Mouse (Mus musculus) cerebellum, adult (tissue): ENCODE measurements around the gene Gm15737.

Experiments
- ATAC-seq: cut with Nextera tagmentation; 2 replicates; pipeline ENCODE4 v1.9.2; 2017; ENCODE audit warnings: mild to moderate bottlenecking, moderate library complexity, mixed read lengths; ENCODE audit not compliant: insufficient number of reproducible peaks, low FRiP score, low TSS enrichment

Gm15737 gene

DNA sequence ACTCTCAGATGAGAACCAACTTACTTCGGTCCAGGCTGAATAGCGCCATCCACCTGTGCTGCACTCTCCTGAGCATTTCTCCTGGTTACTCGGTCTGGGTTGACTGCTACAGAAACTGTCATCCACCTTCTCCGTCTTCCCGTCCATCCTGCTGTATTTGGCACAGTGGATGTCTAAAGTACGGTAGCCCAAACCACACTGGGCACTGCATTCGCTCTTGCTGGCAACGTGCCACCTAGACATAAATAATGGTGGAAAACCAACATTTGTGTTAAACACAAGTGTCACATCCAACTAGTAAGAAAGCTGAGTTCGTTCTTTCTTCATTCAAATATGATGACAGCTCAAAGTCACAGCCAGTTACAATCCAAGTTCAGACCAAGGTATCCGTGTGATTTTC is 3.6 kb downstream of the Gm15737 start:
- no peak for ATAC-seq

GRCm38 (mm10) chr6:92874854-92875253 is 5.7 kb downstream of the Gm15737 start:
- ATAC-seq: no peak

GRCm38 (mm10) chr6:92875340-92875739 is 6.2 kb downstream of the Gm15737 start:
- ATAC-seq: no peak

DNA sequence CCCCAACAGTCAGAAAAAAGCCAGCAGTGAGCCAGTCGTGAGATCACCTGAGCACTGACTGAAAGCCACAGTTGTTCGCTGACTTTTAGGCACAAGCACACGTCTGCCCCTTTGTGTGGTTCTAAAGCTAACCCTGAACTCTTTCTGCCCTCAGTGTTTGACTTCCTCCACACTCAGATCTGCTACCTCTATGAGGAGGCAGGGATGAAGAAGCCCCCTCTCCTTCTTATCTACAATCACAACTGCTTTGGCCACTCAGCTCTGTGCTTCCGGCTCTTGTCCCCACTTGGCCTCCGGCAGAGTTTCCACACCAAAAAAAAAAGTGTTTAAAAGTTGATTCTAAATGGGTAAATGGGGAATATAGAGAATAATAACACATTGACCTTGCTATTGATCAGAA is 7.0 kb downstream of the Gm15737 start:
- no peak for ATAC-seq

DNA sequence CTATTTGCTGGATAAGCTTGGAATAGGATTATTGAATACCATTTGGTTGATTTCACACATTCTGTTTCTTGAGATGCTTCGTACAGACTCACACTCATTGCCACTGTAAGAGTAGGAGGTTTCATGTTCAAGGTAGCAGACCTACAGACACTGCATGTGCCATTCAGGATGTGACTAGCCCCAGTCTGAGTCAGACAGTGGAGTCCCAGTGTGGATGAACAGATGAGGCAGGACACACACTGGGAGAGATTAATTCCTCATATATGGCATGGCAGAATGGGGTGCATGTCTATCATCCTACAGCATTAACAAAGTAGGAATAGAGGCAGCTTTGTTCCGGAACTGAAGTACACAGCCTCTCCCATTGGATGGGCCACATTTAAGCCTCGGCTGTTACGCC is 8.1 kb downstream of the Gm15737 start:
- ATAC-seq: no peak

- no peak for ATAC-seq
These were observed 9.6 kb downstream of the Gm15737 start for GRCm38 (mm10) chr6:92878771-92879170.

GRCm38 (mm10) chr6:92879700-92880265 is 10.6 kb downstream of the Gm15737 start:
- ATAC-seq: no peak

GRCm38 (mm10) chr6:92882446-92882845 is 13.3 kb downstream of the Gm15737 start:
- no peak for ATAC-seq

DNA sequence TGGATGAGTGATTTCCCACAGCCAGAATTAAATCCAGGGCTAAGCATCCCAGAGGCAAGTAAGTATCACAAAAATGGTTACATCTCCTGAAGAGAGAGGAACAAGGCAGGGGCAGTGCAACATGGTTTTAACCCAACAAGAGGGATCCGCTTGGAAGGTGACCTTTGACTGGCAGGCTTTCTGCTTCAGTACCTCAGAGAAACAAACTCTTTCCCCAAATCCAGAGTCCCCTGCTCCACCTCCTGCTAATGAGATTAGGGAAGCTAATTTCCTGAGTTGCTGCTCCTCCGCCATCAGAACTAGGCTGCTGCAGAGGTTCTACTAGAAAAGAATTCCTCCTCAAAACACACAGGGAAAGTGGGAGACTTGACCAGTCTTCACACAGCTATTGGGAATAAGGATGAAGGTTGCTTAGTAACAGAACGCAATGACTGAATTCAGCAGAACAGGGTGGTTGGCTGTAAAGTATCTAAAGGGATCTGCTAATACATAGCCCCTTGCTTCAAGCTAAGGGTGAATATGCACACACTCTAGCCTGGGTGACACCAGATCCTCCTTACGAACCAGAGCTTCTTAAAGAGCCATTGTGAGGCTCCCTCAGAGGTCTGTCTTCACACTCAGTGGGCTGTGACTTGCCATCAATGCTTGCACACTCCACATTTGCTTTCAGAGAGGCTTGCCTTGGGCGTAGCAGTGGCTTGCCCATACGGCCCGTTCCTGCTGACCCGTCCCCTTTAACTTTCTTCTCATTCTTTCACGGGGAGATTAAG is 14.2 kb downstream of the Gm15737 start:
- no peak for ATAC-seq

DNA sequence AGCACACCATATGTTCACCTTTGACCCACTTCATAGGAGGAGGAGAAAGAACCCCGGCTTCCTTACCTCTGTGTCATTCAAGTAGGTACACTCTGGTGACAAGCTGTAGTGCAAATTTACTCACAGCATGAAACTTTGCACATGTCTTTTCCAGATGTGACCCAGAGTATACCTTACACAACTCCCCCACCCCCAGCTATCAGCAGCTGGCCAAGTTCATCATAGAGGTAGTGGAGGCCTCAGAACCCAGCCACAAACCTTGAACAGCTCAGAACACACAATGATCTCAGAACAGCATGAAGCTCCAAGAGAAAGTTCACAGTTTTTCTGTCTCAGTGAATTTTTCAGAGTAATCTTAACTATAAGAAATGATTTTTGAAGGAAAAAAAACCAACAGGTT is 22.4 kb downstream of the Gm15737 start:
- no peak for ATAC-seq

DNA sequence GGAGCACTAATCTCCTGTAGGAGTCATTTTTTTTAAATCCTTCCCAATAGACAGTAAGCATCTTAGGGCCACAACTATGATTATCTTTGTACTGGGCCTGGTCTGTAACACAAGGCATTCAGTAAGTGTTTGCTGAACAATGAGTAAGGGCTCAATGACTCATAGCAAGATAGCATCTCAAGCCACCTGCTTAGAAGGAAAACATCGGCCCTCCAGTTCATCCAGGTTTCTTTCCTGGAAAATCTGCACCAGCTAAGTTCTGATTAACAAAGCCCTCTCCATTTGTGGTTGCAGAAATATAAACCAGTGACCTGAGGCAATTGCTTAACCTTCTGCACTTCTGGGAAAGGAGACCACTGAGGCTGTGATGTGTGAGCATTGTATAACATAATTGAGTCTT is 34.9 kb downstream of the Gm15737 start:
- ATAC-seq: no peak

DNA sequence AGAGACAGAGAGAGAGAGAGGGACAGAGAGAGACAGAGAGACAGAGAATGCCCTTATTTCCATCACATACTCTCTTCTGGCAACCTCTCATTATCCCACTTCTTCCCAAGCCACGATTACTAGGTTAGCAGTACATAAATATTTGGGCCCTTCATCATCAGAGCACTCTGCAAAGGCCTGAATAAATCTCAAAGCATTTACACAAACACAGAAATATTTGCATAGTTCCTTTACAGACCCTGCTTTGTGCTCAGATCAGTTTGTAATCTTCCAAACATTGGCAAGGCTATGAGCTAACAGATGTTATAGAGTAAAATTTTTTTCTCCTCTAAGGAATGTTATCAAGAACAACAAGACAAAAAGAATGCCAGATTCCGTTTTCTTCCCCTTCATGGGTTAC is 35.3 kb downstream of the Gm15737 start:
- ATAC-seq: no peak

- no peak for ATAC-seq
These were observed 36.8 kb downstream of the Gm15737 start for GRCm38 (mm10) chr6:92905922-92906321.

GRCm38 (mm10) chr6:92909361-92909760 is 40.2 kb downstream of the Gm15737 start:
- ATAC-seq: no peak

GRCm38 (mm10) chr6:92910611-92911010 is 41.5 kb downstream of the Gm15737 start:
- no peak for ATAC-seq

- no peak for ATAC-seq
These were observed 52.0 kb downstream of the Gm15737 start for GRCm38 (mm10) chr6:92920938-92921689.

- ATAC-seq: no peak
These were observed 52.7 kb downstream of the Gm15737 start for GRCm38 (mm10) chr6:92921843-92922242.

DNA sequence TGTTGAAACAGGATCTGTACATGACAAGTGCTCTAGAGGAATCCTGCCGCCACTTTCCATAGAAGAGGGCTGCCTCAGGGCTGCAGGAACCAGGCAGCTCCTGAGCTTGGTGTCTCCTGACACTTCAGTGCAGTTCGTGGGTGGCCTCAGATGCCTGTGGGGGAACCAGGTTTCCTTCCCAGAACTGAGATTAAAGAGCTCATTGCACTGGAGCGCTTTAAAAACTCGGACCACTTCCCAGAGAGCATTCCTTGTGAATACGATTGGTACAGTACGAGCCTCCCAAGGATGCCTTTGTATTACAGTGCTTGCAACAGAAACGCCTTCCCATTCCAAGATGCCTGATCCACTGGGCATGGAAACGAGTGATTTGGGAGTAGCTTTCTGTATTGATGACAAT is 55.4 kb downstream of the Gm15737 start:
- ATAC-seq: no peak

DNA sequence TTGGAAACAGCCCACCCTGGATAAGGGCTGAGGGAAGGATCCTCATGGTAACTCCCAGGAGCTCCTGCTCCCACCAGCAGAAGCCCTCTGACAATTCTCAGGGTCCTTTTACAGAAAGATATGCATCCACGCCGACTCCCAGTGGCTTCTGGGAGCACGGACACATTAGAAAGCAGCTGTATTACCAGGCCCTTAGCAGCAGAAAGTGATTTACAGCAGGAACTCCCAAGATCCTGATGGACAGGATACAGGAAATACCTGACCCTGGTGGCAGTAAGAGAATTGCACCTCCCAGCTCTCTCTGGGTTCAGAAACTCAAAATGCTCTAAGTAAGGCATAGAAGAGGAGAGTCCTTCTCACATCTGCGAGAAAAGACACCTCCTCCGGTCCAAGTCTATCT is 59.1 kb downstream of the Gm15737 start:
- ATAC-seq: no peak
